Mouse (Mus musculus): Measurements from ENCODE around the gene Tmem217.

DNA sequence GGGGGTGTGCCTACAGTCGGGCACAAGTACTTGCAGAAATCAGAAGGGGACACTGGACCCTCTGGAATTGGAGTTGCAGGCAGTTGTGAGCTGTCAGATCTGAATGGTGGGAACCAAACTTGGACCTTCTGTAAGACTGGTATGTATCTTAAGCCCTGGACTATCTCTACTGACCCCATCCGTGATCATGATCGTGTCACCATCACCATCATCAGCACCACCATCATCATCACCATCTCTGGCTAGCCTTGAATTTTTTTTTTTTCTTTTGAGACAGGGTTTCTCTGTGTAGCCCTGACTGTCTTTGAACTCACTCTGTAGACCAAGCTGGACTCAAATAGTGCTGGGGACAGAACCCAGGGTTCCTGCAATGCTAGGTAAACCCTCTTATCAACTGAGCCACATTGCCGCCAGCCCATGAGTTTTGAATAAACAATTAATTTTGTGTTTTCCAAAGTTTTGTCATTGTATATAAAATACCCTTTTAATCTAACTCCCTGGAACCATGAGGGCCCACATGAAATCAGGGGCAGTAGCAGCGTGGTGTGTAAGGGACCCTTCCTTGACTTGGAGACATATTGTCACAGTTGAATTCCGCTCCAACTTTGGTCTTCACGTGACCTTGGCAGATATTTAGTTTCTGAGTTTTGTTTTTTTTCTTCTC is 50.0 kb downstream of the Tmem217 start:
- TF ChIP-seq CTCF (IDR thresholded peaks at IDR 0.05; ENCODE audit: insufficient read depth, low read length) (no peak), POLR2A (IDR thresholded peaks at IDR 0.05; ENCODE audit: borderline replicate concordance, extremely low read depth, low read depth, low read length) (no peak)

All from lung, adult 2 months (tissue).